Mouse (Mus musculus) heart, embryonic 13.5 days (tissue): ENCODE results near the gene Cd200r1. TPM values are rescaled to one million over a fixed set of nuclear protein-coding genes. Genes with fewer than 3 reads are reported as not detected.
"Not testable (repeated sequence)": the region's sequence is repeated elsewhere in the genome, so short reads cannot be mapped to it uniquely, and the experiment has no call there.

Experiments used
- ATAC-seq: fragments of 200-750 bp; cut with Nextera tagmentation; 2 replicates; pipeline ENCODE4 v1.8.0; 2017; ENCODE audit warnings: moderate TSS enrichment; ENCODE audit not compliant: insufficient number of reproducible peaks, low FRiP score, low TSS enrichment; ENCODE audit errors: extremely low read depth
- H3K27ac ChIP-seq: fragments of 300-500 bp; sonication (generic); replicated peaks from 2 replicates; pipeline ENCODE4 v1.5.1; 2015; ENCODE audit warnings: moderate library complexity, mild to moderate bottlenecking, inconsistent platforms
- H3K27me3 ChIP-seq: fragments of 300-500 bp; sonication (generic); replicated peaks from 2 replicates; pipeline ENCODE4 v1.6.1; 2015; ENCODE audit warnings: mild to moderate bottlenecking, inconsistent platforms
- H3K36me3 ChIP-seq: fragments of 300-500 bp; sonication (generic); 2 replicates; pipeline ENCODE4 v1.6.1; 2015; ENCODE audit warnings: mild to moderate bottlenecking, inconsistent platforms
- H3K4me1 ChIP-seq: fragments of 300-500 bp; sonication (generic); 2 replicates; pipeline ENCODE4 v1.6.1; 2015; ENCODE audit warnings: inconsistent platforms
- H3K4me2 ChIP-seq: fragments of 300-500 bp; sonication (generic); 2 replicates; pipeline ENCODE4 v1.6.1; 2015; ENCODE audit warnings: inconsistent platforms, mild to moderate bottlenecking, moderate library complexity
- H3K4me3 ChIP-seq: fragments of 300-500 bp; sonication (generic); 2 replicates; pipeline ENCODE4 v1.5.1; 2015; ENCODE audit warnings: moderate library complexity, mild to moderate bottlenecking, inconsistent platforms
- H3K9ac ChIP-seq: fragments of 300-500 bp; sonication (generic); 2 replicates; pipeline ENCODE4 v1.6.1; 2015; ENCODE audit warnings: inconsistent platforms, mild to moderate bottlenecking, moderate library complexity
- H3K9me3 ChIP-seq: fragments of 300-500 bp; sonication (generic); 2 replicates; pipeline ENCODE4 v1.6.1; 2016; ENCODE audit warnings: inconsistent platforms
- WGBS: fragments of 180-500 bp; shearing (Covaris S2); methylation state at CpG from one replicate; pipeline ENCODE4 v1.1.7; 2015; ENCODE audit warnings: mixed read lengths; 5-methylcytosine and 5-hydroxymethylcytosine counted together
- polyA plus RNA-seq: library from polyadenylated mRNA; unstranded; fragments of >200 nt; fragmentation: Nextera tagmentation; extraction: Ambion mirVana; gene quantifications from 2 replicates; pipeline ENCODE4 v1.2.1, GENCODE M21; 2015

Gene Cd200r1
- polyA plus RNA-seq, 1 experiment from 2014 or later, result 1.7 TPM

DNA sequence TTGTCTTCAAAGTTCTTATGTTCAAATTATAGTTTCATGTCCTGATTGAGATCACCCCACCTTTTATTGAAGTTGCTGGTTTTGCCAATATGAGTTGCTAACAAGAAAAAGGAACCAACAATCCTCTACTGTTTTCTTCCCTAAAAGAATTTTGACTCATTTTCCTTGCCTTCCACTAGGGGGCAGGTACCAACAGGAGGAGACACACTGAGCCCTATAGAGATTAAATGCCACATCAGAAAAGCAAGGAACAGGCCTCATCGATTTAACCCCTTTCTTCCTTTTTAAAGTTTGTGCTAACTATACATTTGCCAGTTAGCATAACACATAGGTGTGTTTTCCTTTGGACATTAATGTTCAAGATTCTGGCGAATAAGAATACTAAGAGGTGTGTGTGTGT is 2.4 kb downstream of the Cd200r1 start:
- no peak for ATAC-seq
- no peaks in the 10 kb centered on the region for H3K36me3 ChIP-seq
- H3K27ac ChIP-seq, result no peak overlapping the region
- WGBS, result 47% methylated on average over 2 of the region's 2 CpGs
- H3K4me3 ChIP-seq, result no peak overlapping the region
- no peak overlapping the region for H3K4me2 ChIP-seq
- no peak overlapping the region for H3K9ac ChIP-seq
- H3K4me1 ChIP-seq, result no peaks in the 10 kb centered on the region
- no peaks in the 10 kb centered on the region for H3K27me3 ChIP-seq
- H3K9me3 ChIP-seq, result no peaks in the 10 kb centered on the region

DNA sequence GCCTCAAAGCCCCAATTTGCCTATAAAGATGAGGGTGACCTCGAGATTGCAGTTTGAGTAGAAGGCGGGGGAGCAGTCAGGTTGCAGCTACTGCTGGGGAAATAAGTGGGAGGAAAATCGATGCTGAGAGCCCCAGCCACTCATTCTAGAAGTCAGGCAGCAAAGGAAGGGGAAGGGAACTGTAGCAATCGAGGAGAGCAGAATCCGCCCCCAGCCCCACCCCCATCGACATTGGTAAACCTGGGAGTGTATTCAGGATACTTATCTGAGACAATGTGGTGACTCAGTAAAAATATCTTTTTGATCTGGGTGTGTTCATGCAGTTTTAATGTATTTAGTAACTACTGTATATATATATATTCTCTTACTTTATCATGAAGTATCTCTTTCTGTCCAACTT is 7.0 kb downstream of the Cd200r1 start:
- H3K9me3 ChIP-seq, result no peaks in the 10 kb centered on the region
- no peaks in the 10 kb centered on the region for H3K27me3 ChIP-seq
- 65% methylated on average over 6 of the region's 6 CpGs for whole genome bisulfite sequencing
- no peaks in the 10 kb centered on the region for H3K36me3 ChIP-seq
- H3K27ac ChIP-seq, result no peak overlapping the region
- H3K4me2 ChIP-seq, result no peak overlapping the region
- H3K9ac ChIP-seq, result no peak overlapping the region
- H3K4me1 ChIP-seq, result no peaks in the 10 kb centered on the region
- H3K4me3 ChIP-seq, result no peak overlapping the region
- no peak for ATAC-seq

DNA sequence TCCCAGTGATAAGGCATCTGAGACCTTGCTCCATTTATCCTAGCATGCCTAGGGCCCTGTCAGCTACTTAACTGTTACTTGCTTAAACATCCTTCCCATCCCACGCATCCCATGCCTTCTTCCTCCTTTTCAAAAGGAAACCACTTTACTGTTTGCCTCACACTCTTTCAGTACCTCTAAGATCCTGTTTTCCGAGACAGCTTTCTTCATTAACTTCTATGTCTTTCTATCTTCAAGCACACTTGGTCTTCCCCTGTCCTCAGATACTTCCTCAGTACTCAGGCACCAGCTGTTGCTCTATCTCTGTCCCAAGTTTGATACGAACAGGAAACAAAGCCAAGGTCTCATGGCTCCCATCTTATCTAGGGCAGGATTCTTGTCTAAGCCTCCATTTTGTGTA is 8.1 kb downstream of the Cd200r1 start:
- Histone ChIP-seq H3K4me3 (no peak overlapping the region), H3K36me3 (no peaks in the 10 kb centered on the region), H3K27me3 (no peaks in the 10 kb centered on the region), H3K27ac (no peak overlapping the region), H3K9ac (no peak overlapping the region), H3K4me1 (no peaks in the 10 kb centered on the region), H3K9me3 (no peaks in the 10 kb centered on the region), H3K4me2 (no peak overlapping the region)
- WGBS, result 73% methylated on average over 3 of the region's 3 CpGs
- no peak for ATAC-seq

DNA sequence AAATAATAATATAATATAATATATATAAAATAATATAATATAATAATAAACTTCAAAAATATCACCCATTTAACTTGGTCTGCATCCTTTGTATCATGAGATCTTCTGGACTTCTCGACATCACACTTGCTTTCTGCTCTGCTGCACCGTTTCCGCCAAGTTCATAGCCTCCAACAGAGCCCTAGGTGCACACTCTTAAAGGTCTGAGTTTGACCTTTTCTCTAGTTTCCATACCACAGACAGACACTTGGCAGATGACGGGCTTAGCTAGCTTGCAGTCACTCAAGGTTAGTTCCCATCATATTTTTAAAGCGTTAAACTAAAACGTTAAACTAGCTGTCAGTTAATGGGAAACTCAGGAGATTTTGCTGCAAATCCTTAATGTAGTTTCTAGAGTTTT is 8.7 kb downstream of the Cd200r1 start:
- Histone ChIP-seq H3K27ac (no peak overlapping the region), H3K4me2 (no peak overlapping the region), H3K4me3 (no peak overlapping the region), H3K9ac (no peak overlapping the region), H3K27me3 (no peaks in the 10 kb centered on the region), H3K9me3 (no peaks in the 10 kb centered on the region), H3K36me3 (no peaks in the 10 kb centered on the region), H3K4me1 (no peaks in the 10 kb centered on the region)
- WGBS, result 85% methylated on average over 6 of the region's 6 CpGs
- ATAC-seq, result no peak

DNA sequence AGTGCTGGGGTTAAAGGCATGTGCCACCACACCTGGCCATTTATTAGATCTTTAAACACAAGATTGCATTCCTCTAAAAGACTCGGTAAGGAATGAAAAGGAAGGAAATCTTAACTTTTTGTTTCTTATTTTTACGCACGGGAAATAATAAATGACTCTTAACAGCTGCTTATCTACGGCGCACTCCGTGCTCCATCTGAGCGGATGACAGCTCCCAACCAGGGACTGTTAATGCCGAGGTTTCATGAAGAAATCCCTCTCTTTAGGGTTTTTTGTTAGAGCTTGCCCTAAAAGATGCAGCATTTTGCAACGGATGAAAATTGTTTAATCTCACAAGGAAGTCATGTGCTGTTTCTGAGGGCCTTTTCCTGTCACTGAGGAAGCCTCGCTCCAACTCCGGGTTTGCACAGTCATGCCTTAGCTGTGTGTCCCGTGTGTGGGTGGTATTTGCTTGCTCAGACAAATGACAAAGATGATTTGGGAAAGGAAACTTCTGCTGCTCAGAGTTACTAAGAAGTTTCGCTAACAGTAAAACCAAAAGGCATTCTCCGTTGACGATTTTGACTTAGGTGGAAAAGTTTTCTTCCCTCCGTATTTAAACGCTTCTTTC is 13.1 kb downstream of the Cd200r1 start:
- H3K36me3 ChIP-seq, result no peaks in the 10 kb centered on the region
- 58% methylated on average over 17 of the region's 17 CpGs for WGBS
- peak overlapping the region; percentile 50 for H3K4me2 ChIP-seq
- no peak for ATAC-seq
- no peak overlapping the region for H3K27ac ChIP-seq
- H3K4me3 ChIP-seq, result peak overlapping the region; percentile 6; the same call in 1 of the 2 replicates
- H3K9ac ChIP-seq, result no peak overlapping the region
- H3K4me1 ChIP-seq, result no peaks in the 10 kb centered on the region
- no peaks in the 10 kb centered on the region for H3K27me3 ChIP-seq
- no peaks in the 10 kb centered on the region for H3K9me3 ChIP-seq

DNA sequence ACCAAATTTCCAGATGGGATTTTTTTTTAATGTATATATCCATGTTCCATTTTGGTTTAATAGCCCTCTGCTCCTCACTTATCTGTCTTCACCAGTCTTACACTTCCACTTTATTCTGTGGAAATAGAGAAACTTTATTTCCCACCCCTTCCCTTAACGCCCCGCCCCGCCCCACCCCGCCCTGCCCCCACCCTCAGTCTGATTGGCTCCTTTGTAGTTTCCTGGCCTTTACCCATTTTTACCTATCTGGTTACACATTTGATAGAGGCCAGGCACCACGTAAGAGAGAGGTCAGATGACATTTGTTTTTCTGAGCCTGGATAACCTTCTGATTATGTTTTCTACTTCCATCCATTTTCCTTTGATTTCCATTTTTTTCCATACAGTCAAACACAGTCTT is 14.0 kb downstream of the Cd200r1 start:
- H3K27ac ChIP-seq, result no peak overlapping the region
- H3K4me1 ChIP-seq, result no peaks in the 10 kb centered on the region
- H3K4me3 ChIP-seq, result no peak overlapping the region
- H3K4me2 ChIP-seq, result no peak overlapping the region
- H3K9me3 ChIP-seq, result no peaks in the 10 kb centered on the region
- 78% methylated on average over 5 of the region's 5 CpGs for WGBS
- no peaks in the 10 kb centered on the region for H3K36me3 ChIP-seq
- no peak overlapping the region for H3K9ac ChIP-seq
- no peaks in the 10 kb centered on the region for H3K27me3 ChIP-seq
- no peak for ATAC-seq

DNA sequence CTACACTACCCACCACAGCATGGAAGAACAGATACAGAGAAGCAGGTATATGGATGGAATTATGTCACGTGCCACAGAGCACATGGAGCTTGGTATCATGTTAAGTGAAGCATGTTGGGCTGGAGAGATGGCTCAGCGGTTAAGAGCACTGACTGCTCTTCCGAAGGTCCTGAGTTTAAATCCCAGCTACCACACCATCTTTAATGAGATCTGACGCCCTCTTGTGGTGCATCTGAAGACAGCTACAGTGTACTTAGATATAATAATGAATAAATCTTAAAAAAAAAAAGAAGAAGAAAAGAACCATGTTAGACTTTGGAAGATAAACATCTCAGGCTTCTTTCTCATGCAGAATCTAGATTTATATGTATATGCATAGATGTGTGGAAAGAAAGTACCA is 15.2 kb downstream of the Cd200r1 start:
- no peak for ATAC-seq
- Histone ChIP-seq H3K4me1 (no peaks in the 10 kb centered on the region), H3K4me3 (no peak overlapping the region), H3K9me3 (no peaks in the 10 kb centered on the region), H3K27ac (no peak overlapping the region), H3K4me2 (no peak overlapping the region), H3K27me3 (no peaks in the 10 kb centered on the region), H3K36me3 (no peaks in the 10 kb centered on the region), H3K9ac (no peak overlapping the region)
- 63% methylated on average over 4 of the region's 4 CpGs for WGBS

DNA sequence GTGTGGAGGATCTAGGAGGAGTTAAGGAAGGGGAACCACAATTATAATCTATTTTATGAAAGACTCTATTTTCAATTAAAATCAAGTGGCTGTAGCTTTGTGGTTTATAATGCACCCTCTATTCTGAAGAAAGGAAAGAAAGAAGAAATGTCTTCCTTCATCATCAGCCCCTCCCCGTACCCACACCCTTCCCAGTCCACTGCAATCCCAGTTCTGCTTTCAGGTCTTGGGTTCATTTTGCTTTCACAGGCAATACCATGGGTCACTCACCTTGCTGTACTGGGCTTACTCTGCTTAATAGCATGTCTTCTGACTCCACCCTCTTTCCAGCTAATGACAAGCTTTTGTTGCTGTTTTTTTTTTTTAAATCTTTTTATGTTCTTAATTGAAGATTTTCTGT is 21.4 kb downstream of the Cd200r1 start:
- Histone ChIP-seq H3K4me2 (no peak overlapping the region), H3K27me3 (no peaks in the 10 kb centered on the region), H3K27ac (no peak overlapping the region), H3K9me3 (no peaks in the 10 kb centered on the region), H3K9ac (no peak overlapping the region), H3K4me1 (no peaks in the 10 kb centered on the region), H3K36me3 (no peaks in the 10 kb centered on the region), H3K4me3 (no peak overlapping the region)
- WGBS, result 54% methylated on average over 1 of the region's 1 CpGs
- no peak for ATAC-seq

DNA sequence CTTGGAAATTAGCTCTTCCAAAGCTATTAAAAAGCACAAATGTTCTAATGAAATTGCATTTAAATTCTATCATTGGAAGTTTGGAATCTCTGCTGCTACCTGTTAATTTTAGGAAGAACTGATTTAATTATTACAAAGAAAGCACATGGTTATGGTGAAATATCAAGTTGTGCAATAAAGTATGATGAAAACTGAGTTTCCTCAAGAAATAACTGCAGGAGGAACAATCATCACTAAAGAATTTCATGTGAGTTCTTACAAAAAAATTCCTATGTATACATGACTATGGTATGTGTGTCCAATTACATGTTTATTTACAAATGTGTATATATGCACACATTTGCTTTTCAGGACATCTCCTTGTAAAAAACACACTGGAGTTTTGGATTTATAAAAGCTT is 28.9 kb downstream of the Cd200r1 start:
- Histone ChIP-seq H3K9ac (no peak overlapping the region), H3K27me3 (no peaks in the 10 kb centered on the region), H3K36me3 (no peaks in the 10 kb centered on the region), H3K4me3 (no peak overlapping the region), H3K4me2 (no peak overlapping the region), H3K9me3 (no peaks in the 10 kb centered on the region), H3K4me1 (no peaks in the 10 kb centered on the region), H3K27ac (no peak overlapping the region)
- no peak for ATAC-seq

DNA sequence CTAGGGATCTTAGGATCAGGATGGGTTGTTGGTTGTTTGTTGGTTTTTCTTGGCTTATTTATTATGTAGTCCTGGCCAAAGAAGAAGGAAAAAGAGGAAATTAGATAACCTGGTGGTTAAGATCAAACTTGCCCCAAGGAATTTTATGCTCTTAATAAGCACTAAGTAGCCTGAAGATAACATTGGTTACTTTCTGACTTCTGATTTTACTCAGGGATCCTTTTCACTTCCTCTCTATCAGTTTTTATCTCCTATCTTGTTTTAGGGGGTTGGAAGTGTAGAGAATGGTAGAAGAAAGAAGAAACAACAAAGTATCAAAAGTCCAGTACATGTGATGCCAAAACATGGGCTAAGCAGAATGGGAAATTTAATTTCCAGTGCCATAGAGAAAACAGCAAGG is 40.4 kb downstream of the Cd200r1 start:
- H3K36me3 ChIP-seq, result no peaks in the 10 kb centered on the region
- no peak overlapping the region for H3K4me3 ChIP-seq
- no peak overlapping the region for H3K4me2 ChIP-seq
- H3K27ac ChIP-seq, result no peak overlapping the region
- ATAC-seq, result no peak
- H3K9me3 ChIP-seq, result no peaks in the 10 kb centered on the region
- H3K4me1 ChIP-seq, result no peaks in the 10 kb centered on the region
- no peaks in the 10 kb centered on the region for H3K27me3 ChIP-seq
- H3K9ac ChIP-seq, result no peak overlapping the region

DNA sequence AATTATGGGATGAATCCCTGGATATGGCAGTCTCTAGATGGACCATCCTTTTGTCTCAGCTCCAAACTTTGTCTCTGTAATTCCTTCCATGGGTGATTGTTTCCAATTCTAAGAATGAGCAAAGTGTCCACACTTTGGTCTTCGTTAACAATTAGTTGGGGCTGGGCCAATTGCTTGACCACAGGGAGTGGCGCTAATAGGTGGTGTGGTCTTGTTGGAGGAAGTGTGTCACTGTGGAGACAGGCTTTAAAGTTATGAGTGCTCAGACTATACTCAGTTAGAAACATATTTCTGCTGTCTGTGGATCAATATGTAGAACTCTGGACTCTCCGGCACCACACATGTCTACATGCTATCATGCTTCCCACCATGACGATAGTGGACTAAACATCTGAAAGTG is 44.7 kb downstream of the Cd200r1 start:
- H3K27me3 ChIP-seq, H3K9me3 ChIP-seq, H3K4me3 ChIP-seq, ATAC-seq, H3K9ac ChIP-seq, H3K4me2 ChIP-seq, H3K36me3 ChIP-seq, H3K4me1 ChIP-seq, H3K27ac ChIP-seq: not testable (repeated sequence)
- 90% methylated on average over 4 of the region's 4 CpGs for WGBS

DNA sequence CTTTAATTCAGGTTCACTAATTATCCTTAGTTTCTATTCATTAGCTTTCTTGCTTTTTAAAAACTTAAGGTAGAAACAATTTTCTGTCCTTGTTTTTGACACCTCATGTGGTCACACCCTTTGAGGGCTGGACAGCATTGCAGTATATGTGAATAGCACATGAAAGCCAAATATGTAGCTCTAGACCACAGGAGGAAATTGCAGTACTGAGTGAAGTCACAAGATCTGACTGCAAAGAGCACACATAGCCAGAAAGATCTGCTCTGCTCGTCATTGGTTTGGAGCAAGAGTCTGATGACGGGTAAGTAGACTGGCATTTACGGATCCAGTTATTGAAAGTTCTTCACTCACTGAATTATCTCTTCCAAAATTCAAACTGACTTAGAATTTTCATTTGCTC is 46.0 kb downstream of the Cd200r1 start, which contains the start of gene Cd200r4:
TSS of gene Cd200r4 (plus strand) at position 190 of the 400 bp plus-strand sequence.
- ATAC-seq, result no peak
- H3K4me2 ChIP-seq, result no peak within 1 kb of the TSS
- H3K27me3 ChIP-seq, result no peaks in the 10 kb centered on the region
- no peak within 1 kb of the TSS for H3K4me3 ChIP-seq
- no peak within 1 kb of the TSS for H3K27ac ChIP-seq
- no peaks in the 10 kb centered on the region for H3K9me3 ChIP-seq
- no peaks in the 10 kb centered on the region for H3K4me1 ChIP-seq
- 85% methylated on average over 3 of the region's 3 CpGs for WGBS
- H3K9ac ChIP-seq, result no peak within 1 kb of the TSS
- no peaks in the 10 kb centered on the region for H3K36me3 ChIP-seq
